Mouse (Mus musculus): ENCODE results near the gene Cdrt4.
A peak's percentile ranks its signal among the peaks of the same experiment; 100 is the strongest.

Gene Cdrt4

DNA sequence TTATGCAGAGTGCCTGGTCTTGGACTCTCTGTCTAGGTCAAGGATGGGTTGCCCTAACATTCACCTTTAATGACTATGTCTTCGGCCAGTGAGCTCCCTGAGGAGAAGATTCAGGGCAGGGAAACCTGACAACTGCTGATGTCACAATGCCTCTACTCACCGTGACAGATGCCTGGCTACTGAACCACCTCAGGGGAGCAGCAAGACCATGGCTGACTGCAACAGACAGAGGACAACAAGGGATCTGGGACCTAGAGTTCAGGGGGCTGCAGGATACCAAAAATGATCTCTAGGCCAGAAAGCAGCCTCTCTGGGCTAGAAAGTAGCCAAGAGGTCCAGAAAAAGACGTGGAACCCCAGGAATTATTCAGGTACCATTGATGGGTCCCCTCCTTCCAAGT lies at the start of gene Cdrt4:
Cdrt4 (plus strand) TSS at position 182 of the 400 bp plus-strand sequence.
- no peak for DNase-seq

DNA sequence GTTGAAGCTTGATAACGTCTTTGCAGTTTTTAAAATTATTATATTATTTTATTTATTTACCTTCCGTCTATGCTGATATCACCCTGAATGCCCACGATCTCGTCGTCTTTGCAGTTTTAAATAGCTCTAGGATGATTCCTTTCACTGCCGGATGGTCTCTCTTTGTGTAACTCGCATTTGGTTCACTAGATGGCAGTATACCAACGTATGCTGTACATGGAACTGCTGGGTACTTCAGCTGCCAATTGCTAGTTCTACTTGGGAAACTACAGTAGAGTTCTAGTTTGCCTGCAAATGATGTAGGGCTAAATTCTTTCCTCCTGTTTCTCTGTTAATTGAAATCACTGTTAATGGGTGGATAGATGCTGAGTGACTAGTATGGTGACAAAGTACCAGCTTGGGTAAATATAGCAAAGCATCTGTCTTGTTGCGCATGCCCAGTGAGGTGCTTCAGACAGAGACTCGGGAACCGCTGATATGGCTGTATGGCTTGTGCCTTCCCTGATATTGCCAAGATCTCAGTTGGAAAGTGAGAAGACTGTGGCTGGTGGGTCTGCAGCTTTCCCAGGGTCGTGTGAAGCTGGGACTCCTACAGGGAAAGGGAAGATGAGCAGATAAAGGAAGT lies 49.2 kb upstream of the Cdrt4 start:
- DNase-seq, result peak; percentile 25

DNA sequence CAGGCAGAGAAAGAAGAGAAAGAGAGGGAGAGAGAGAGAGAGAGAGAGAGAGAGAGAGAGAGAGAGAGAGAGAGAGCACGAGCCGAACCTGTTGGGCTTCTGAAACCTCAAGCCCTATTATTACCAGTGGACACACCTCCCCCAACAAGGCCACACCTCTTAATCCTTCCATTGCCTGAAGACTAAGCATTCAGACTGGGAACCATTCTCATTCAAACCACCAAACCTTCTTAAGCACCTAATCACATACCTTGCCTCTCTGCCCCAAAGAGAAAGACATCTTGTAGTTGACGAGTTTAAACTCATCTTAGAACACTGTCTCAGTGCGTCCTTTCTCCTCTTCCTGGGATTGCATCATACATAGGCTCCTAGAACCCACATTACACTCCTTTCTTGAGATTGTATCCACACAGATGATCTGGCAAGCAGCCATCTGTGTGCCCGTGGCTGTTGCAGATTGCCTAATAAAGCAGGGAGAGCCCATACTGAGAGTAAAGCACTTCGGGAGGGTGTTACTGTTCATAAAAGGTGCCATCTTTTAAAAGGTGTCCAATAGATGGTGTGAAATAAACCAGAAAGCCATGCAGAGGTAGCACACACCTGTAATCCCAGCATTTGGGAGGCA lies 47.0 kb upstream of the Cdrt4 start:
- no peak for DNase-seq

DNA sequence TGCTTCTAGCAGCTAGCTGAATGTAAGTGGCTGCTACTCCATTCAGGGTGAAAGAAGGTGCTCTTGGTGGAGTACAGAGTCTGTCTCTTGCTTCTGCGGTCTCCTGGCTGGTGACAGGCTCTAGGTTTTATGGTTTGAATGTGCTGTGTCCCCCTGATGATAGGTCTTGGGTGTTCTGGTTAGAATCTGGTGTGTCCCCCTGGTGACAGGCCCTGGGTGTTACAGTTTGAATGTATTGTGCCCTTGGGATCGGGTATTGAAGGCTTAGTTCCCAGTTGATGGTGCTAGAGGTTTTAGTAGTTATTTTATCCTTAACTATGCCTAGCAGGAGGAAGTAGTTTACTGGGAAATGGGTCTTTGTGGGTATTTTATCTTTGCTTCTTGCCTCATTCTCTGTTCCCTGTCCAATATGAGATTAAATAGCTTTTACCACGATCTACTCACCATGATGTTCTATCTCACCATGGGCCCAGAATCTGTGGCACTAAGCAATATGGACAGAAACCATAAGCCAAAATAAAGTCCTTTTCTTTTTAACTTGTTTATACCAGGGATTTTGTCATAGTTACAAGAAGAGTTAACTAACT lies 41.2 kb upstream of the Cdrt4 start:
- no peak for DNase-seq

DNA sequence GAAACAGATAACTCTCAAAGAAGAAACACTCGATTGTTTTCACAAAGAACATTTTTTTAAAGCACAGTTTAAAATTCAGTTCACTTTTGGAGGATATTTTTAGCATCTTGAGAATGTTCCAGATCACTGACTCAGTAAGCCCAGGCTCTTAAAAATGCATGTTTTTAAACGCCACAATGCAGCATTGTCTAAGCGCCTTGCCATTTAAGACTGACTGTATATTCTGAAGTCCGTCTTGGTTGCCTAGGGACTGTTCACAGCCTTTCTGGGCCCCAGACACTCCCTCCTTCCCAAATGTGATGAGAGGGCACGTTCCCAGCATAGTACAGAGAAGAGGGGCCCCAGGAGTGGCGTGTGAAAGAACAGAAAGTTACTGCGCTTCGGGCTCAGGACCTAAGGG lies 39.6 kb upstream of the Cdrt4 start:
- no peak for DNase-seq

DNA sequence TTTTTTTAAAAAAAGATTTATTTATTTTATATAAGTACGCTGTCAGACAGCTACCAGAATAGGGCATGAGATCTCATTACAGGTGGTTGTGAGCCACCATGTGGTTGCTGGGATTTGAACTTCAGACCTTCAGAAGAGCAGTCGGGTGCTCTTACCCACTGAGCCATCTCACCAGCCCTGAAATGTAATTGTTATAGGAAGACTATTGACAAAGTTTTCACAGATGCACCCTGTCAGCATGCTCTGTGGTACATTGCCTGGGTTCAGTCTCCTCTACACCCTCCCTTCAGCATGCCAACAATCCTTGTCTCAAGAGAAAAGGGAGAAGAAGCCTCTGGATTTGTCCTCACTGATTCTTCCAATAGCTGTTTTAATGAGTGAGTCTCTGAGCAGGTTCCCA lies 37.9 kb upstream of the Cdrt4 start:
- no peak for DNase-seq

DNA sequence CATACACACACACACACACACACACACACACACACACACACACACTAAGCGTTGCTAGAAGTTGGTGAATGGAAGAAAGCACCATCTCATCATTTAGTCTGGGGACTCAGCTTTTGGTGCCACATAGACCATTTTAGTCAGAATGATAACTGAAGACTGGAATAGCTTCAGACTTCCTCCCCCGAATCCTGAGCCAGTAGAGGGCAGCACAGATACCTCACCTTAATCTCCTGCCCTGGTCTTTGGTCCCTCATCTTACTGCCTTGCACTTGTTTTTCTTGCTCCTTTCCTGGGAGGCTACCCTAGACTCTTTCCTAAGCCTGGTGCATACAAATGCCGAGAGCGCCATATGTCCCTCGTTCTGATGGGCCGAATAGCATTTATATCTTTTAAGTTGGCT lies 36.5 kb upstream of the Cdrt4 start:
- DNase-seq, result no peak

DNA sequence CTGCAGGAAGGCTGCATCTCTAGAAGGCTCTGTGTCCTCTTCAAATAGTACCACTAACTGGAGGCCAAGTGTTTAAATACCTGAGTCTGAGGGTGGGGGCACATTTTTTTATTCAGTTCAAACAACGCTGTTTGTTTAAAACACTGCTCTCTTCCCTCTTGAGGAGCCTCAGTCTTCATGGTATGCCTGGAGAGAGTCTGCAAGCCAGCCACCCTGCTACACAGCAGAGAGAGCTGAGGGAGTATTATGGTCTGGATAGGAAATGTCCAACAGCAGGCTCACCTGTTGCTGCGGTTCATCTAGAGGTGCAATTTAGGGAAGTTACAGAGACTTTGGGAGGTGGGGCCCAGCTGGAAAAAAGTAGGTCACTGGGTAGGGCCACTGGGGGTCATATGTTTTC lies 35.5 kb upstream of the Cdrt4 start:
- DNase-seq, result no peak

DNA sequence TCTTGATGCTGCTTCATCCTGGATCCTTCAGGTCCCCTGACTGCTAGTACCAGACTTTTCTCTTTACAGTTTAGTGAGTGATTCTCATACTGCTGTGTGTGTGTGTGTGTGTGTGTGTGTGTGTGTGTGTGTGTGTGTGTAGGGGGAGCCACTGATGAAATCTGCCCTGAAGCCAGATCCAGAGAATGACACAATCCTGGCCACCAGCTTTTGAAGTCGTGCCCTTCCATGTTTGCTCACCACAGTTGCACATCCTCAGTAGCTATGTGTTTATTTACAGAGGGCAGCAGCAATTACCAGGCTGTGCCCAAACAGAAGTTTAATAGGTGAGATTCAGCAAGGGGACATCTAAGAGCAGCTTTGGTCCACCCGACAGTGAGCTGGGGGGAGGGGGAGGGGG lies 34.2 kb upstream of the Cdrt4 start:
- no peak for DNase-seq

DNA sequence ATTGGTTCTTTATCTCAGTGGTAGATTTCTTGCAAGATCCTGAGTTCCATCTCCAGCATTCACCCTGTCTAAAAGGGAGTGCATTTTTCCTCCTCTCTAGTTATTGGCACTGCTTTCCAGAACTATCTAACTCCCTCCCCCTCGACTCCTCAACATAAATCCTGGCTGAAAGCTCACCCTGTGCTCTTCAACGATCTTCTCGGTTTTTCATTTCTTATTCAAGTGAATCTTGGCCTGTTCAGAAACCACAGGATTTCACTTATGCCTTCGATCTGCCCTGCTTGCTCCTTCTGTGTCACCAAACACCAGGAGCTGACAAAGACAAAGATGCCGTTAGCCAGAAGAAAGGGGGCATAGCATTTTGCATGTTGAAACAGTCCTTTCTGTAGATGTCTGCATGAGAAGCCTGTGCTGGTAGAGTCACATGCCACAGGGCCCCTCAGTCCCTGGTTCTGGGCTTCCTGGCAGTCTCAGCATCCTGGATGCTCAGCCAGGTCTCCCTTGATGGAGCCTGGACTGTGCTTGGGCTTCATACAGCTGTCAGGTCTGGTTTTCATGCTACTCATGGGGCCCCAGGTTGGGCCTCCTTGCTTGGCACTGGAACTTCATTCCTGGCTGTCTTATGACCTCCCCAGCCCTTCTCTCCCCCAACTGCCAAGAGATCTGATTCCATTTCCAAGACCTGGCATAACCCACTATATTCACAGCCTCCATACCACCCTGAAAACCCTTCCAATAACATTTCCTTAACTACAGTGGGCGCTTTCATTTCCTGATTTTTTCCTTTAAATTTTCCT lies 30.8 kb upstream of the Cdrt4 start:
- no peak for DNase-seq

DNA sequence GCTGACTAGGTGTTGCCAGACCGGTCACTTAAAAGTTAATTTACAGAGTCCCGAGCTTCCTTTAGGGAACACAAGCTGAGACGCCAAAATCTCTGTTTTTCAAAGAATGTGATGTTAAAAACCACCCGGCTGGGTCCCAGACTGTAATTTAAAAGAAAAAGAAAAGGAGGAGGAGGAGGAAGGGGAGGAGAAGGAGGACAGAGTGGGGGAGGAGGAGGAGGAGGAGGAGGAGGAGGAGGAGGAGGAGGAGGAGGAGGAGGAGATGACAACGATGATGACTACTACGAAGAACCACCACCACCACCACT lies 30.3 kb upstream of the Cdrt4 start:
- no peak for DNase-seq

DNA sequence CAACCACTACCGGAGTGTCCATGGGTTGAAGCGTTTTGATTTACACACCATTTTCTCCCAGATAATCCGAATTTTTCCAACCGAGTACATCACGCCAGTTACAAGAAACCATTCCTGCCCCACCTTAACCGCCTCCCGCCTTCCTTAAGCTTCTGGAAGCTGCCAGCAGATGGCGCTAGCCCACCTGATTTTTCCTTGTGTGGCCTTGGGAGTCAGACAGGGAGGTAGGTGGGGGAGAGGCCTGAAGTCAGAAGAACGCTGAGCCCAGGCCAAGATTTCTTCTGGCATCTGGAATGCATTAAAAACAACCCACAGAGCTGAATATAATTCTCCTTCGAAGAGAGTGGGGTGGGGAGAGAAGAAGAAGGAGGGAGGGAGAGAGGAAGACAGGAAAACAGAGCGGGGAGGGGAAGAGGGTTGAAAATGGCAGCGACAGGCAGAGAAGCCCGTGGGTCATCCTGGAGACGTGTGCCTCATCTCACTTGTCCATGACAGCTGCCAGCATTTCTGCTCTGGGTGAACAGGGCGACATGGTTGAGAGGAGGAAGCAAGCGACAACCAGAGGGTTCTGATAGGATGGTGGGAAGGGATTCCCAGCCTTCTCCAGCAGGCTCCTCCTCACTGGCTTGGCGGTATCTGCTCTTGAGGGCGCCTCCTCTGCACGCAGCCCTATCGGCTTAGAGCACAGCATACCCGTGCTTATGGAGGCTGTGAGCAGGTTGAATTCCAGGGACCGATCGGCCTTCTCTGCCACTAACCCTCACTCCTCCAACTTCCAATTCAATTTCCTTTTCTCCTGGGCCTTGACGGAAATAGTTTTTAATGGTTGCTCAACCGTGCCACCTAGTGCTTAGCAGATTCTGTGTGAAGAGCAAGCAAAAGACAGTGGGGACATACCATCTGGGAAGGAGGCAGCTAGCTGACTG lies 29.7 kb upstream of the Cdrt4 start:
- DNase-seq, result peak; percentile 95

DNA sequence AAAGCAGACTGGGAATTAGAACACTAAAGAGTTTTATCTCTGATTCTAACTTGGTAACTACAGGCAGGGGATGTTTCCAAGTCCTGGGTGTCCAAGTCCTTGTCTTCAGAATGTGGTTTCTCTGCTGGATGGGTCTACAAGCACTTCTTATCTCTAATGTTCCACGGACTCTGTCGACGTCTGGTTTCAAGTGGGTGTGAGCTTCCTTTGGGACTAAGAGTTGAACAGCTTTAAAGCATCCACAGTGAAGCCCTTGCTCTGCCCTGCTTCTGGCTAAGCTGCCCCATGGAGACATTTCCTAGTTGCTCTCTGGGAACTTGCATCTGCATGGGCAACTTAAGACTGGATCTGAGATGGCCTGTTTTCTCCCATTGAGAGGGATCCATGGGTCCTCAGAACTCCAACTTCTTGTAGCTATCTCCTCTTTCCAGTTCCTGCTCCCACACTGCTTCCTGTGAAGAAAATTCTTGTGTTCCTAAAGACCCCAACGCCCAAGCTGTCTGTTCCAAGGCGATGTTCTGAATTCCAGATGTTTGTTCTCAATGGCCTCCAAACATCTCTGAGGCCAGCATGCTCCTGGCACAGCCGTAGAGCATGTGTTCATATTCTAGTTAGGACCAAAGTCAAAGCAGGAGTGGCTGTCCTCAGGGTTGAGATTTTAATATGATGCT lies 26.8 kb upstream of the Cdrt4 start:
- DNase-seq, result no peak

DNA sequence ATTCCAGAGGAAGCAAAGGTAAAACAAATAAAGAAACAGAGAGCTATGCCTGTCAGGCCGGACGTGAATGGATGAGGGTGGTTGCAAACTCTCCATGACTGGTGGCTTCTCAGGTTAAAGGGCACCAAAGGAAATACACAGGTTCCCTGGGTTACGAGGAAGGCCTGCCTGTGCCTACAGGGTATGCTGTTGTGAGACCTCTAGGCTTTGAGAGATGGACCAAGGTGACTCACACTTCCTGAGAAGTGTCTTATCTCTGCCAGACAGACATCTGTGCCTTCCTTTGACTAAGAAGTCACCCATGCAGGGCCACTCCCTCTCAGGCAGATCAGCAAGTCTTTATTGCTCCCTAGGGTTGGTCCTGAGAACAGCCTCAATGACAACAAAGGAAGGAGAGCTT lies 21.2 kb upstream of the Cdrt4 start:
- no peak for DNase-seq

DNA sequence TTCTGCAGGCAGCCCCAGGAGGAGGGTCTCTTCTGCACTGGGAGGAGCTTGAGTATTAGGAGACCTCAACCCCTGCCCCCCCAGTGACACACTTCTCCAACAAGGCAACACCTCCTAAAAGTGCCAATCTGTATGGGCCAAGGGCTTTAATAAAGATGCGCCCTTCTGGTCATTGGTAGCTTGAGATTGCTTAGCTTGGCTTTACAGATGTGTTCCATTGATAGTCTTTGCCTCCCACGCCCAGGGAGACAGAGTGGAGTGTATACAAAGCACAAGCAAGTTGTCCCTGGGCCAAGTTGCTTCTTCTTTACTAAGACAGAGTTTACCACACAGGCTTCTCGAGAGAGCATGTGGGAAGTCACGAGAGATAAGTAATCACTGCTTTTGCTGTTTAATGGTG lies 20.4 kb upstream of the Cdrt4 start:
- DNase-seq, result no peak

DNA sequence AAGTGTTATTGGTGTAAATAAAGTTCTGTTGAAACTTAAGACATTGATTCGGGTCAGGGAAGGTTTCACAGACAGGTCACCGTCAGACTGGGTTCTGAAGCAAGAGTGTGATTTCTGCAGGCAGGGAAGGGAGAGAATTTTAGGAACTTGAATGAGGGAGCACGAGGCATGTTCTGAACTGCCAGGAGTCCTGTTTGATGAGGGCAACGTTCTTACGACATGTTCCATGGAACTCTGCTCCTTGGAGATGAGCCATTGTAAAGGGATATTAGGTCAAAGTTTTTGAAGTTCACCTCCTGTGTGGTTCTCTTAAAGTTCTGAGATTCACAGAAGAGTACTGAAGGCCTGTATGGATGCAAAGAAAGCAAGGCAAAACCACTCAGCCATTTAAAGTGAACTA lies 19.9 kb upstream of the Cdrt4 start:
- no peak for DNase-seq

DNA sequence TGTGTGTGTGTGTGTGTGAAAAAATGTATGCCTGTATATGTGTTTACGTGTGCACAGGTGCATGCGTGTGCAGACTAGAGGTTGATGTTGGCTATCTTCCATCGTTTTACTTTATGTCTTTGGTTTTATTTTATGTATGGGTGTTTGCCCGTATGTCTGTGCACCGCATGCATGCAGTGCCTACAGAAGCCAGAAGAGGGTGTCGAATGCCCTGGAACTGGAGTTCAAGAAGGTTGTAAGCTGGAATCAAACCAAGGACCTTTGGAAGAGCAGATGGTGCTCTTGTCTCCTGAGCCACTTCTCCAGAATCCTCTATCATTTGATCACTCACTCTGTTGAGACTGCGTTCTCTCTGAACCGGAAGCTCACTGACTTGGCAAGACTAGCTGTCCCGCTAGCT lies 17.9 kb upstream of the Cdrt4 start:
- no peak for DNase-seq

DNA sequence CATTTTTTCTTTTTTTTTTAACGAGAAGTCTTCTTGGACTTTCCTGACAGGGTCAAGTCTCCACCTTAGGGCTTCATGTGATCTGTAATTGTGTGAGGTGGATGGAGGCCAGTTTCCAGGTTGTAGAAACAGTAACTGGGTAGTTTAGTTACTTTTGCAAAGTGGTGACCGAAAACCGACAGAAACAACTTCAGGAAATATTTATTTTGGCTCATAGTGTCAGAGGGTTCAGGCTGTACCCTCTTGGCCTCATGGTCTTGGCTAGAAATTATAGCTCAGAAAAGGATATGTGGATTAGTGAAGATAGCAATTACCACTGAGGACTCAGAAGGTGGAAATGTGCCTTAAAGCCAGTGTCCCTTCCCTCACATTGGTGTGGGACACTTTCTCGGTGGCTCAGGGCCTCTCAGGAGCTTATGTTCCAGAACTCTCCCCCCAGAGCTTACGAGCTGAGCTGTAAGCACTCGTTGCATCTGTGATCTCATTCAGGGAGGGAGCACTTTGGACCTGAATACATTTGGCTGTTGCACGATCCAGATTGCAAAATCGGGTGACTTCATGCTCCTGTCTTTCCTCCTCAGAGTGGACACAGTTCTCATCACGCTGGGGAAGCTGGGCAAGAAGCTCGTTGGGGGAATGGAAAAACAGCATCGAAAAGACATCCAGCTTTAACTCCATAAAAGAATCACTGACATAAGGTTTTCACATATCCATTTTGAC lies 16.0 kb upstream of the Cdrt4 start:
- DNase-seq, result no peak

DNA sequence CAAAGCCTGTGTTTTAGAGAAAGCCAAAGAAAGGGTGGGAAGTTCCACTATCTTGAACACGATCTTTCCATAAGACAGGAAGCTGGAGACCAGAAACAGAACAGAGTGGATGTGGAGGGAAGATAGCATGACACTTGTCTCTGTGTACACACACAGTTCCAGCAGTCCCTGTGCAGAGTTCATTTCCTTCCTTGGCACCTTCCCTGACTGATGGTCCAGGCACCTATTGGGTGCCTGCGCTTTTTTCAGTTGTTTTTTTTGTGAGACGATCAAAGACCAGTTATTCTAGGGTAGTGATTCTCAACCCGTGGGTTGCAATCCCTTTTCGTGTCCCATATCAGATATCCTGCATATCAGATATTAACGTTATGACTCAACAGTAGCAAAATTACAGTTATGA lies 13.0 kb upstream of the Cdrt4 start:
- no peak for DNase-seq

DNA sequence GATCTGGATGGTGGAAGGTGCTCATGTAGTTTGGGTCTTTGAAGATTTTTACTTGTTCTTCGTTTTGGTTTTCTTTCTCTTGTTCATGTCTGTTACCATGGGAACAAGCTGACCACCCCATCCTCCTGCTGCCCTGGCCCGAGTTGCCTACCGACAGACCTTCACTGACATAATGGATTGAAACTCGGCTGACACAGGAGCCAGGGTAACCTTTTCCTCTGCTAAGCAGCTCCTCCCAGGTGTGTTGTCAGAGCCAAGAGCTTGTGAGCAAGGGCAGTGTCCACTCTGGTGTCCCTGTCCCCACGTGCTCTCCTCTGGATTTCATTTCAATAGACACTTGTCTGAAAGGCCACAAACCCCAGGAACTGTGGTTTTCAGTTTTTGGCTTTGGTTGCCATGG lies 12.1 kb upstream of the Cdrt4 start:
- no peak for DNase-seq

DNA sequence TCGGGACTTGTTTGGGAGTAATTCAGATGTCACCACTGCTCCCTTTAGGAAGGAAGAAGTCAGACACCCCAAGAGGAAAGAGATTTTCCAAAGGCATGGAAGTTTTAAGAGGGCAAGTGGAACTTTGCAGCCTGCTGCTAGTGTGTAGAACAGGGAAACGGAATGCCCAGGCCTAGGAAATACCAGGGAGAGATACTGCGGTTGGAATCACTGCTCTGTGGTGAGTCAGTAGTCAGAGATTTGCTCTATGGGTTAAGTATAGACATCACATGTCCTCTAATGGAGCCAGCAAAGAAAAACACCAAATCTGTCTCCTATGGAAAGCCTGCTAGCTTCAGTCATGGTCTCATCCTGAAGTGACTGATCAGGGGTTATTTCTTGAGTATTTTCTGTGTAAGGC lies 10.8 kb upstream of the Cdrt4 start:
- no peak for DNase-seq

DNA sequence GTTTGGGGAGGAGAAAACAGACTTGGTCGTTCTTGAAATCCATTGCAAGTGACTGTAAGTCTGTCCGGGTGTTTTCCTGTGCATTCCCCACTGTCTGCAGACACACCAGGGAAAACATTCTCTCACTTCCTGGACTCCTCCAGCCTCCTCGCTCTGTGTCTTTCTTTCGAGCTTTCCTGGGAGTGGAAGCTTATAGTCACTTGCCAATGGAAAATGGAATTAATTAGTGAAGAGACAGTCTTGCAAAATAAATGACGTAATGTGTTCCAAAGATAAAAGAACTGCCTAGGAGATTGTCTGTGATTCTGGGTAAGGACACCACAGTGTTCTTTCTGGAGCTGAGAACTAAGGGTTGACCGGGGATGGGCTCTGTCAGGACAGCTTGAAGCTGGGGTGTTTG lies 7.5 kb upstream of the Cdrt4 start:
- DNase-seq, result no peak

Measured in right cerebral cortex, postnatal 4 days (tissue).